Mouse (Mus musculus): Measurements from ENCODE around the gene Tspan4. TPM values are rescaled to one million over a fixed set of nuclear protein-coding genes. Genes with fewer than 3 reads are reported as not detected.

The Tspan4 gene
- polyA plus RNA-seq, 1 experiment from 2014 or later = 28.5 TPM

GRCm38 (mm10) chr7:141475805-141476158 lies 742 bp downstream of the Tspan4 start:
- DNase-seq (ENCODE audit: low spot score) = no peak

- no peak for DNase-seq (ENCODE audit: low spot score)
These were observed 1.4 kb downstream of the Tspan4 start for GRCm38 (mm10) chr7:141476226-141476980.

GRCm38 (mm10) chr7:141476981-141477370 lies 1.9 kb downstream of the Tspan4 start:
- DNase-seq (ENCODE audit: low spot score) = no peak

GRCm38 (mm10) chr7:141477578-141478269 lies 2.7 kb downstream of the Tspan4 start:
- DNase-seq (ENCODE audit: low spot score) = no peak

GRCm38 (mm10) chr7:141478270-141478748 lies 3.3 kb downstream of the Tspan4 start:
- DNase-seq (ENCODE audit: low spot score) = no peak

- DNase-seq (ENCODE audit: low spot score) = peak; percentile 87
These were observed 5.9 kb downstream of the Tspan4 start for GRCm38 (mm10) chr7:141480842-141481497.

GRCm38 (mm10) chr7:141481498-141482401 lies 6.7 kb downstream of the Tspan4 start:
- no peak for DNase-seq (ENCODE audit: low spot score)

- DNase-seq (ENCODE audit: low spot score) = no peak
These were observed 7.5 kb downstream of the Tspan4 start for GRCm38 (mm10) chr7:141482531-141483024.

- no peak for DNase-seq (ENCODE audit: low spot score)
These were observed 8.1 kb downstream of the Tspan4 start for GRCm38 (mm10) chr7:141483114-141483653.

GRCm38 (mm10) chr7:141484186-141485120 lies 9.4 kb downstream of the Tspan4 start:
- DNase-seq (ENCODE audit: low spot score) = no peak

- DNase-seq (ENCODE audit: low spot score) = no peak
These were observed 10.1 kb downstream of the Tspan4 start for GRCm38 (mm10) chr7:141485186-141485585.

- no peak for DNase-seq (ENCODE audit: low spot score)
These were observed 10.6 kb downstream of the Tspan4 start for GRCm38 (mm10) chr7:141485606-141486005.

GRCm38 (mm10) chr7:141486239-141486638 lies 11.2 kb downstream of the Tspan4 start:
- no peak for DNase-seq (ENCODE audit: low spot score)

GRCm38 (mm10) chr7:141487141-141487540 lies 12.1 kb downstream of the Tspan4 start:
- no peak for DNase-seq (ENCODE audit: low spot score)

- DNase-seq (ENCODE audit: low spot score) = peak; percentile 34
These were observed 16.1 kb downstream of the Tspan4 start for GRCm38 (mm10) chr7:141491151-141491550.

- no peak for DNase-seq (ENCODE audit: low spot score)
These were observed 17.7 kb downstream of the Tspan4 start for GRCm38 (mm10) chr7:141492738-141493137.

- DNase-seq (ENCODE audit: low spot score) = no peak
These were observed 18.7 kb downstream of the Tspan4 start for GRCm38 (mm10) chr7:141493729-141494128.

GRCm38 (mm10) chr7:141495379-141495778 lies 20.3 kb downstream of the Tspan4 start:
- no peak for DNase-seq (ENCODE audit: low spot score)

GRCm38 (mm10) chr7:141495940-141496339 lies 20.9 kb downstream of the Tspan4 start:
- no peak for DNase-seq (ENCODE audit: low spot score)

Data from thymus, postnatal 0 days (tissue).